Mouse (Mus musculus) stomach, postnatal 0 days (tissue): ENCODE results near the gene Trim71. TPM values are rescaled to one million over a fixed set of nuclear protein-coding genes. Genes with fewer than 3 reads are reported as not detected.
A peak's percentile ranks its signal among the peaks of the same experiment; 100 is the strongest.

Experiments
- ATAC-seq: fragments of 200-750 bp; cut with Nextera tagmentation; 2 replicates; pipeline ENCODE4 v1.8.0; 2017; ENCODE audit not compliant: low FRiP score, low TSS enrichment
- DNase-seq: peaks from one replicate; pipeline ENCODE4 v3.0.0-alpha.2; 2016; ENCODE audit warnings: low spot score
- H3K27ac ChIP-seq: fragments of 300-500 bp; sonication (generic); replicated peaks from 2 replicates; pipeline ENCODE4 v1.5.1; 2014; ENCODE audit warnings: mild to moderate bottlenecking, control low read depth
- H3K27me3 ChIP-seq: fragments of 300-500 bp; sonication (generic); 2 replicates; pipeline ENCODE4 v1.6.1; 2014; ENCODE audit warnings: low read length; ENCODE audit not compliant: control insufficient read depth, insufficient read depth
- H3K36me3 ChIP-seq: fragments of 300-500 bp; sonication (generic); 2 replicates; pipeline ENCODE4 v1.6.1; 2014; ENCODE audit warnings: low read length, mixed read lengths; ENCODE audit not compliant: control insufficient read depth, insufficient read depth
- H3K4me1 ChIP-seq: fragments of 300-500 bp; sonication (generic); replicated peaks from 2 replicates; pipeline ENCODE4 v1.6.1; 2014; ENCODE audit warnings: antibody characterized with exemption; ENCODE audit not compliant: control insufficient read depth, insufficient read depth
- H3K4me2 ChIP-seq: fragments of 300-500 bp; sonication (generic); replicated peaks from 2 replicates; pipeline ENCODE4 v1.6.1; 2014; ENCODE audit warnings: low read depth, mild to moderate bottlenecking, control low read depth, moderate library complexity
- H3K4me3 ChIP-seq: fragments of 300-500 bp; sonication (generic); 2 replicates; pipeline ENCODE4 v1.5.1; 2014; ENCODE audit warnings: low read depth, low read length, control low read depth
- H3K9ac ChIP-seq: fragments of 300-500 bp; sonication (generic); 2 replicates; pipeline ENCODE4 v1.6.1; 2014; ENCODE audit warnings: mild to moderate bottlenecking, low read length, control low read depth, mixed read lengths
- H3K9me3 ChIP-seq: fragments of 300-500 bp; sonication (generic); 2 replicates; pipeline ENCODE4 v1.6.1; 2016; ENCODE audit warnings: low read length; ENCODE audit not compliant: control insufficient read depth
- CTCF ChIP-seq: IDR thresholded peaks from 2 replicates; pipeline ENCODE4 v1.5.1; 2016; ENCODE audit warnings: antibody characterized with exemption, low read depth, mild to moderate bottlenecking, moderate library complexity
- EP300 ChIP-seq: optimal IDR thresholded peaks from 2 replicates; pipeline ENCODE3; 2016; ENCODE audit warnings: antibody characterized with exemption
- WGBS: fragments of 180-500 bp; shearing (Covaris S2); extraction: QIAGEN DNeasy Blood & Tissue Kit; methylation state at CpG from one replicate; pipeline ENCODE4 v1.1.7; 2014; 5-methylcytosine and 5-hydroxymethylcytosine counted together
- polyA plus RNA-seq: library from polyadenylated mRNA; unstranded; fragments of >200 nt; fragmentation: Nextera tagmentation; extraction: Ambion mirVana; gene quantifications from 2 replicates; pipeline ENCODE4 v1.2.1, GENCODE M21; 2015

Trim71 gene
- polyA plus RNA-seq, 1 experiment from 2014 or later: 0.47 TPM

- no peaks in the 10 kb centered on the region for H3K27me3 ChIP-seq
- H3K4me1 ChIP-seq: no peaks in the 10 kb centered on the region
- peak; percentile 59 for ATAC-seq
- H3K4me3 ChIP-seq: no peak overlapping the region
- H3K9me3 ChIP-seq: no peaks in the 10 kb centered on the region
- no peak overlapping the region for H3K4me2 ChIP-seq
- DNase-seq: peak; percentile 92
- H3K27ac ChIP-seq: no peak overlapping the region
- H3K9ac ChIP-seq: no peak overlapping the region
- TF ChIP-seq CTCF (peak; percentile 94), EP300 (no peak)
- WGBS: 9% methylated on average over 11 of the region's 11 CpGs
- no peaks in the 10 kb centered on the region for H3K36me3 ChIP-seq
Measured at GRCm38 (mm10) chr9:114498218-114498617, 66.0 kb downstream of the Trim71 start.

GRCm38 (mm10) chr9:114496469-114496868, 67.7 kb downstream of the Trim71 start:
- TF ChIP-seq CTCF: no peak
- no peak for TF ChIP-seq EP300
- no peak overlapping the region for H3K4me3 ChIP-seq
- H3K27me3 ChIP-seq: no peaks in the 10 kb centered on the region
- no peak overlapping the region for H3K9ac ChIP-seq
- H3K9me3 ChIP-seq: no peaks in the 10 kb centered on the region
- no peak overlapping the region for H3K4me2 ChIP-seq
- DNase-seq: no peak
- H3K27ac ChIP-seq: no peak overlapping the region
- no peak for ATAC-seq
- no peaks in the 10 kb centered on the region for H3K4me1 ChIP-seq
- H3K36me3 ChIP-seq: no peaks in the 10 kb centered on the region
- 70% methylated on average over 7 of the region's 7 CpGs for WGBS

GRCm38 (mm10) chr9:114487481-114488258, 76.5 kb downstream of the Trim71 start:
- H3K27ac ChIP-seq: no peak overlapping the region
- H3K4me3 ChIP-seq: no peak overlapping the region
- 62% methylated on average over 23 of the region's 23 CpGs for WGBS
- no peaks in the 10 kb centered on the region for H3K4me1 ChIP-seq
- H3K9me3 ChIP-seq: no peaks in the 10 kb centered on the region
- DNase-seq (peak; percentile 63), ATAC-seq (peak; percentile 85)
- H3K4me2 ChIP-seq: no peak overlapping the region
- no peak overlapping the region for H3K9ac ChIP-seq
- TF ChIP-seq CTCF (no peak), EP300 (no peak)
- no peaks in the 10 kb centered on the region for H3K36me3 ChIP-seq
- no peaks in the 10 kb centered on the region for H3K27me3 ChIP-seq

GRCm38 (mm10) chr9:114486808-114487207, 77.4 kb downstream of the Trim71 start:
- Histone ChIP-seq H3K27me3 (no peaks in the 10 kb centered on the region), H3K4me2 (no peak overlapping the region), H3K9me3 (no peaks in the 10 kb centered on the region), H3K9ac (no peak overlapping the region), H3K4me1 (no peaks in the 10 kb centered on the region), H3K4me3 (no peak overlapping the region), H3K36me3 (no peaks in the 10 kb centered on the region), H3K27ac (no peak overlapping the region)
- TF ChIP-seq CTCF (no peak), EP300 (no peak)
- DNase-seq (no peak), ATAC-seq (no peak)
- WGBS: 66% methylated on average over 4 of the region's 4 CpGs

- no peak for DNase-seq
- Histone ChIP-seq H3K4me1 (no peaks in the 10 kb centered on the region), H3K4me2 (no peak overlapping the region), H3K4me3 (no peak overlapping the region), H3K27me3 (no peaks in the 10 kb centered on the region), H3K36me3 (no peaks in the 10 kb centered on the region), H3K9ac (no peak overlapping the region), H3K9me3 (no peaks in the 10 kb centered on the region), H3K27ac (no peak overlapping the region)
- 80% methylated on average over 5 of the region's 5 CpGs for WGBS
- no peak for TF ChIP-seq EP300
- no peak for TF ChIP-seq CTCF
- no peak for ATAC-seq
Measured at GRCm38 (mm10) chr9:114484771-114485170, 79.4 kb downstream of the Trim71 start.

- Histone ChIP-seq H3K4me3 (no peak overlapping the region), H3K27ac (no peak overlapping the region), H3K9ac (no peak overlapping the region), H3K9me3 (no peaks in the 10 kb centered on the region), H3K27me3 (no peaks in the 10 kb centered on the region), H3K4me2 (no peak overlapping the region), H3K36me3 (no peaks in the 10 kb centered on the region; the same call in 1 of the 2 replicates), H3K4me1 (no peaks in the 10 kb centered on the region)
- DNase-seq: no peak
- ATAC-seq: no peak
- no peak for TF ChIP-seq CTCF
- TF ChIP-seq EP300: no peak
- WGBS: 77% methylated on average over 3 of the region's 3 CpGs
Measured at GRCm38 (mm10) chr9:114480940-114481339, 83.2 kb downstream of the Trim71 start.
